Mouse (Mus musculus) left cerebral cortex, postnatal 10 days (tissue): Measurements from ENCODE around the gene Eif2s3x. TPM values are rescaled to one million over a fixed set of nuclear protein-coding genes. Genes with fewer than 3 reads are reported as not detected.
A peak's percentile ranks its signal among the peaks of the same experiment; 100 is the strongest.
"Not testable (repeated sequence)": the region's sequence is repeated elsewhere in the genome, so short reads cannot be mapped to it uniquely, and the experiment has no call there.

ENCODE experiments used
- DNase-seq, 2 experiments: peaks; one replicate each; pipeline ENCODE4 v3.0.0; 2021 to 2022; ENCODE audit warnings: low spot score in 2 of 2, mixed read lengths in 1 of 2; ENCODE audit errors: extremely low spot score in 1 of 2
- intact Hi-C: fragments of 180-260 bp; cut with DNase I; formaldehyde crosslinking; loops from one replicate; pipeline ENCODE4 v1.15.1; 2025
- total RNA-seq, 2 experiments: library from RNA; stranded (reverse); gene quantifications; 2 replicates each; pipeline ENCODE4 v1.2.3; 2021

The Eif2s3x gene
- 100 to 1,000 TPM; 125 to 185 TPM for total RNA-seq

GRCm38 (mm10) chrX:94212597-94213321 is at the start of gene Eif2s3x:
TSS of gene Eif2s3x (minus strand) at chrX:94212862.
- peak; percentile 85 to 91 for DNase-seq
- intact Hi-C loops = no loop called here

GRCm38 (mm10) chrX:94235601-94236000 is 22.9 kb upstream of the Eif2s3x start:
- intact Hi-C loops = loop anchor here (2.0 kb wide), 1 partner anchor 131 kb away; the partner anchor contains the start of genes Apoo and Fam90a1b
- DNase-seq = no peak

GRCm38 (mm10) chrX:94235190-94235555 is 22.5 kb upstream of the Eif2s3x start:
- peak in 1 of 2 experiments; percentile 54 for DNase-seq
- intact Hi-C loops = loop anchor here (2.0 kb wide), 1 partner anchor 132 kb away; the partner anchor contains the start of genes Apoo and Fam90a1b

GRCm38 (mm10) chrX:94234532-94235189 is 22.0 kb upstream of the Eif2s3x start, which contains the start of gene Klhl15:
TSS of gene Klhl15 (plus strand) at chrX:94234599.
- DNase-seq = peak; percentile 65 to 90
- intact Hi-C loops = loop anchor here (2.0 kb wide), 1 partner anchor 132 kb away; the partner anchor contains the start of genes Apoo and Fam90a1b

- DNase-seq = no peak
- intact Hi-C loops = loop anchor here (2.0 kb wide), 1 partner anchor 133 kb away; the partner anchor contains the start of genes Apoo and Fam90a1b
These were observed 21.4 kb upstream of the Eif2s3x start for GRCm38 (mm10) chrX:94233936-94234531.

- DNase-seq = no peak
- intact Hi-C loops = no loop called here
These were observed 20.8 kb upstream of the Eif2s3x start for GRCm38 (mm10) chrX:94233432-94233831.

- intact Hi-C loops = no loop called here
- peak in 1 of 2 experiments; percentile 13 for DNase-seq
These were observed 722 bp upstream of the Eif2s3x start for GRCm38 (mm10) chrX:94213384-94213783.

- DNase-seq = no peak
- intact Hi-C loops = no loop called here
These were observed 432 bp downstream of the Eif2s3x start for GRCm38 (mm10) chrX:94212264-94212596.

GRCm38 (mm10) chrX:94197789-94198188 is 14.9 kb downstream of the Eif2s3x start:
- intact Hi-C loops = no loop called here
- DNase-seq = no peak

GRCm38 (mm10) chrX:94193901-94194300 is 18.8 kb downstream of the Eif2s3x start:
- intact Hi-C loops, DNase-seq: not testable (repeated sequence)

GRCm38 (mm10) chrX:94185156-94185555 is 27.5 kb downstream of the Eif2s3x start:
- intact Hi-C loops = no loop called here
- no peak for DNase-seq

GRCm38 (mm10) chrX:94183814-94184213 is 28.8 kb downstream of the Eif2s3x start:
- no peak for DNase-seq
- intact Hi-C loops = no loop called here

- peak; percentile 93 to 94 for DNase-seq
- intact Hi-C loops = loop anchor here (5.0 kb wide), 1 partner anchor 56 kb away; the partner anchor contains the start of gene Zfx
These were observed 34.8 kb downstream of the Eif2s3x start for GRCm38 (mm10) chrX:94177715-94178340.

- intact Hi-C loops = no loop called here
- no peak for DNase-seq
These were observed 43.3 kb downstream of the Eif2s3x start for GRCm38 (mm10) chrX:94169348-94169747.

GRCm38 (mm10) chrX:94152251-94152830 is 60.3 kb downstream of the Eif2s3x start:
- DNase-seq = no peak
- intact Hi-C loops = no loop called here

GRCm38 (mm10) chrX:94150471-94150870 is 62.2 kb downstream of the Eif2s3x start:
- DNase-seq = no peak
- intact Hi-C loops = no loop called here

- DNase-seq = no peak
- intact Hi-C loops = no loop called here
These were observed 70.5 kb downstream of the Eif2s3x start for GRCm38 (mm10) chrX:94142004-94142771.

- no peak for DNase-seq
- intact Hi-C loops = no loop called here
These were observed 72.6 kb downstream of the Eif2s3x start for GRCm38 (mm10) chrX:94140080-94140479.
